Mouse (Mus musculus): ENCODE data around the gene Ccm2. TPM values are rescaled to one million over a fixed set of nuclear protein-coding genes. Genes with fewer than 3 reads are reported as not detected.
A peak's percentile ranks its signal among the peaks of the same experiment; 100 is the strongest.

The Ccm2 gene
- total RNA-seq, 4 experiments from 2014 or later, result 26.3 to 33.8 (median 29.8) TPM

GRCm38 (mm10) chr11:6580065-6580750 lies 33.5 kb downstream of the Ccm2 start:
- DNase-seq (ENCODE audit: low spot score), result no peak

GRCm38 (mm10) chr11:6581560-6581959 lies 34.9 kb downstream of the Ccm2 start:
- no peak for DNase-seq (ENCODE audit: low spot score)

GRCm38 (mm10) chr11:6585748-6586147 lies 39.1 kb downstream of the Ccm2 start:
- no peak for DNase-seq (ENCODE audit: low spot score)

- DNase-seq (ENCODE audit: low spot score), result peak; percentile 44
Measured at GRCm38 (mm10) chr11:6586660-6587059, 40.0 kb downstream of the Ccm2 start.

GRCm38 (mm10) chr11:6587249-6587940 lies 40.7 kb downstream of the Ccm2 start:
- DNase-seq (ENCODE audit: low spot score), result no peak

DNA sequence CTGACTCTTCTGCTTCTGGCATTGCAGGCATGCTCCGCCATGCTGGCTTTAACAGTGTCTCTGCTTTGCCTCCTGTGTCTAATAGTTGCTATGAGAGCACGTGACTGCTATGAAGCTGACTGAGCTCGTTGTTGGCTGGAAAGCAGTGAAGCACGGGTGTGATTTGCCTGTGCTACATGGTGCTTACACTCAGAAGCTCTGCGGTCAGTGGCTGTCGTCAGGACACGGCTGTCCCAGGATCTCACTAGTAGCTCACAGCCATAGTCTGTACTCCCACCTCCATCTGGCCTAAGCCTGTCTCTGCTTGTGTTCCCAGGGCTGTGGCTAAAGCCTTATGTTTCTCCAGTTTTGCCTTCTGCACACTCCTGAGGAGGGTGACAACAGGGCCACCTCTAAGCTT lies 41.6 kb downstream of the Ccm2 start:
- DNase-seq (ENCODE audit: low spot score), result no peak

GRCm38 (mm10) chr11:6589838-6590237 lies 43.2 kb downstream of the Ccm2 start:
- DNase-seq (ENCODE audit: low spot score), result no peak

GRCm38 (mm10) chr11:6590933-6591675 lies 44.4 kb downstream of the Ccm2 start:
- DNase-seq (ENCODE audit: low spot score), result no peak

DNA sequence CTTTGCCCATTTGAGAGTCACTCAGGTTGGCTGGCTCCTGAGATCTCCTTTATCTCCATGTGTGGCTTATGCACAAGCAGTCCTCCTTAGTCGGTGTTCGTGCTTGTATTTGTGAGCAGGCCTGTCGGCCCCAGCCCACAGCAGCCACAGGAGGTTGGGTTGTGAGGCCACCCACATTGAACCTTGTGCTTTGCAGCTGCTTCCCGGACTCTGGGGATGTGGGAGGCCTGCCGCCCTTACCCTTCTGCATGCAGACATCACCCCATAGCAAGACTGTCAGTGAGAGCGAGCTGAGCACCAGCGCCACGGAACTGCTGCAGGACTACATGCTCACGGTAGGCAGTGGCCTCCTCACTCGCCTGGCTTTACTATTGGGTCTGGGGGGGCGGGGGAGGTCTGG lies 46.7 kb downstream of the Ccm2 start:
- no peak for DNase-seq (ENCODE audit: low spot score)

GRCm38 (mm10) chr11:6594845-6595244 lies 48.2 kb downstream of the Ccm2 start:
- DNase-seq (ENCODE audit: low spot score), result no peak

DNA sequence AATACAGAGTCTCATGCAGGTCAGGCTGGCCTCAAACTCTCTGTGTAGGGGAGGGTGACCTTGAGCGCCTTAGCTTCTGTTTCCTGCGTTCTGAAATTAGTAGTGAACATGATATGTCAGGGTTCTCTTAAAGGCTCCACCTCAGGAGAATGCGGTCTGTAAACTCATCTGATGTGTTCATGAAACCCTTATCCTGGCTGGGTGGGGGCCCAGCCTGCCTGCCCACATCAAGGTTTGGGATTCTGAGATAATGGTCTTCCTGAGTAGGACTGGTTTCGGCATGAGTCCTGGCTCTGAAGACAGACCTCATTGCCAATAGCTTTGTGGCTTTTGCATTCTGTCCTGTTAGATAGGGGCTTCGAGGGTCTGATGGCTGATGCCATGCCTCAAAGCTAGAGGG lies 48.7 kb downstream of the Ccm2 start:
- DNase-seq (ENCODE audit: low spot score), result no peak

DNA sequence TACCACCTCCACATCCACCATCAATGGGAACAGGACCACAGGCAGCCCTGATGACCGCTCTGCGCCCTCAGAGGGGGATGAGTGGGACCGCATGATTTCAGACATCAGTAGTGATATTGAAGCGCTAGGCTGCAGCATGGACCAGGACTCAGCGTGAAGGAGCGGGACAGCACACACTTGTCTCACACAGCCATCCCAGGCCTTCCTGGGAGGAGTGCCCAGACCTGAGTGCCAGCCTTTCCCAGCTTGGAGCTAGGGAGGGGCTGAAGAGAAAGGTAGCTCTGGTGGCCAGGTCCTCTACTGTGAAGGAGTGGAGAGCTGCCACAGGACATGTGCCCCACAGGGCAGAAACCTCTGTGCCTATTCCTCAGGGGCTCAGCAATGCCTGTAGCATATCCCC lies 49.5 kb downstream of the Ccm2 start:
- no peak for DNase-seq (ENCODE audit: low spot score)

- DNase-seq (ENCODE audit: low spot score), result no peak
Measured at GRCm38 (mm10) chr11:6596616-6597015, 49.9 kb downstream of the Ccm2 start.

DNA sequence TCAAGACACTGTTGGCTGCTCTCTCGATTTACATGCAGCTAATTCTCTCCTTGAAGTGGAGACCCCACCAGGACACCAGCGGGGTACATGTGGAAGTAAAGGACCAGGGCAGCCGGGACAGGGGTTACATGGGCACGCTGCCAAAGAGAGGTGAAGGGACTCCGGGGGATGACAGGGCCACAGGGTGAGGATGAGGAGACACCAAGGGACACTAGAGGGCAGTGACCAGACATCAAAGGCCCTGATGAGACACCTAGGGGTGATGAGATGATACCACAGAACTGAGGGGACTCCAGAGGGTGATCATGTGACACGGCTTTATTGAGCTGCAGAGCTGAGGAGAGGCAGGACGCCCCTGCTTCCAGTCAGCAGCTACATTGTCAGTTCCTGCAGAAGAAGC lies 50.8 kb downstream of the Ccm2 start:
- no peak for DNase-seq (ENCODE audit: low spot score)

GRCm38 (mm10) chr11:6598191-6598889 lies 51.7 kb downstream of the Ccm2 start:
- DNase-seq (ENCODE audit: low spot score), result no peak

GRCm38 (mm10) chr11:6599011-6599681 lies 52.5 kb downstream of the Ccm2 start:
- DNase-seq (ENCODE audit: low spot score), result no peak

- DNase-seq (ENCODE audit: low spot score), result no peak
Measured at GRCm38 (mm10) chr11:6599831-6600230, 53.1 kb downstream of the Ccm2 start.

DNA sequence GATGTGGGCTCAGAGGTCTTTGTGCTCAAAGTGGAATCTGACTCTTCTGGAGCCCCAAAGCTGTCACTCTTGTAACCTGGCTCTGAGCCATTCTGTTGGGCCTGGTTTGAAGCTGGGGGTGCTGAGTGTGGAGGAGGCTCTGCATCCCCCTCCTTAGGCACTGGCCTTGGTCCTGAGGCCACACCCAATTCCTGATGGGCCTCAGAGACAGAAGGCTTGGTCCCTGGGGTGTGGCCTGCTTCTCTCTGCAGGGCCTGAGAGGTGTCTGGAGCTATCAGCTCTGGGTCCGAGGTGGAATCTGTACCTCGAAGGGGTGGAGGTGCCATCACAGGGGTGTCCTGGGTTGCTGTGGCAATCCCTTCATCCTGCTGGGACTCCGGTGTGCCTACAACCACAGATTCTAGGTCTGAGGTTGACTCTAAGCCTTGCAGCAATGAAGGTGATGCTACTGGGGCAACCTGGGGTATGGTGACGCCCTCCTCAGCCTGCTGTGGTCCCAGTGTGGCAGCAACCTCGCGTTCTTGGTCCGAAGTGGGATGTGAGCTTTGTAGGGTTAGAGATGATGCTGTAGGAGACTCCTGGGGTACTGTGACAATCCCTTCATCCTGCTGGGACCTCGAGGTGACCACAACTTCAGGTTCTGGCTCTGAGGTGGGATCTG lies 53.7 kb downstream of the Ccm2 start:
- DNase-seq (ENCODE audit: low spot score), result no peak

- DNase-seq (ENCODE audit: low spot score), result no peak
Measured at GRCm38 (mm10) chr11:6601649-6602480, 55.2 kb downstream of the Ccm2 start.

GRCm38 (mm10) chr11:6602662-6603061 lies 56.0 kb downstream of the Ccm2 start:
- DNase-seq (ENCODE audit: low spot score), result no peak

Measured in heart, adult 8-10 months (tissue).